Mouse (Mus musculus) c-Kit-positive CD71-positive TER-119-negative erythroid progenitor cells, embryonic 14.5 days (primary cell): ENCODE measurements around the gene Prkar2b.

Source experiments
- DNase-seq: peaks from one replicate; pipeline ENCODE4 v3.0.0-alpha.2; 2013; ENCODE audit warnings: low read depth

The Prkar2b gene

DNA sequence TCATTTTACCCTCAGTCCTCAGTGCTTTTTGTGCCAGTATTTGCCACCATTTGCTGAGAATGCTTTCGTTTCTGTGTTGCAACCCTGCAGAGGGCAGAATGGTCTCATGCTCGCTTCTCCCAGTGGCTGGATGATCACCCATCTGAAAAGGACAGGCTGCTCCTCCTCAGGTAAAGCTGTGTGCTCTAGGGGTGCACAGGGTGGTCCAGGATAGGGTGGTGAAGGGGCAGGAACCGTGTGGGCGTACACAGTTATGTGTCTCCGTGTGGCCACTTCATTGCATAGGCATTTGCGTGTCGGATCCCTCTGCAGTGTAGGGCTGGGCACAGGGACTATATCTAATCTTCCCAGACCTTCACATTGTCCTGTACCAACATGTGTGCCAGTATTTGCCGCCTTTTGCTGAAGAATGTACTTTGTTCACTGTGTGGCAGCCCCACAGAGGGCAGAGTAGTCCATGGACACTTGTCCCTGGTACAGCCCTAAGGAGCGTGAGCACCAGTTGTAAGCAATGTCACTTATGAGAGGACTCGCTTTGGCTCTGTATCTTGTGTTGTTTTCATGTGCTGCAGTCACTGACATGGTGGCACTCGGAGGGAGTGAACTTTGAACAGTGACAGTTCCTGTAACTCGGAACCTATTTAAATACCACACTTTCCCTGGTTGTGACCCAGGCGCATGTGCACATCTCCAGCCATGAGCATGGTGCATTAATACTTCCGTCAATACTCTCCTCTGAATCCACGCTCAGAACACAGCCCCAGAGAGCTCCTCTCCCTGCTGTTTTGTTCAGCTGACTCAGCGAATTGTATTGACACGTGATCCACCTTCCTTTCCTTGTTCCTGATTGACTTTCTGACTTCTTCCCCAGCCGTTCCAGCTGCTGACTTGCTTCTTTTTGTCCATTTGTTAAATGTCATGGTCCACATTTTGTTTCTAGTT is 140.4 kb downstream of the Prkar2b start:
- no peak for DNase-seq

DNA sequence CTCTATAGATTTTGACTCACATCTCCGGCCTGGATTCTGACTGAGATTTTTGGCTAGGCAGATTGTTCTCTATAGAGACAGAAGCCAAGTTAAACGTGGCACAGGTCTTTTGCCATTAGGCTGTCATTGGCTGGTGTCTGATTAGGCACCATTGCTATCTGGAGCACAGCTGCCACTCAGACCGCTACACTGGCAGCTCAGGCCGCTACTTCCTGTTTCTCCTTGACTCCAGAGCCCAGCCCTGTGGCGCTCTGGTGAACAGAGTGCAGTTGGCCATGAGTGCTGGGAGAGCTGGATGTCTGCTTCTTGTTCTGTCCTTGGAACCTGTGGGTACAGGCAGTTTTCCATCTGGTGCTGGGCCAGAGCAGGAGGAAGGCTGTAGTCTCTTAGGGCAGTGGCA is 143.9 kb downstream of the Prkar2b start:
- DNase-seq, result no peak

DNA sequence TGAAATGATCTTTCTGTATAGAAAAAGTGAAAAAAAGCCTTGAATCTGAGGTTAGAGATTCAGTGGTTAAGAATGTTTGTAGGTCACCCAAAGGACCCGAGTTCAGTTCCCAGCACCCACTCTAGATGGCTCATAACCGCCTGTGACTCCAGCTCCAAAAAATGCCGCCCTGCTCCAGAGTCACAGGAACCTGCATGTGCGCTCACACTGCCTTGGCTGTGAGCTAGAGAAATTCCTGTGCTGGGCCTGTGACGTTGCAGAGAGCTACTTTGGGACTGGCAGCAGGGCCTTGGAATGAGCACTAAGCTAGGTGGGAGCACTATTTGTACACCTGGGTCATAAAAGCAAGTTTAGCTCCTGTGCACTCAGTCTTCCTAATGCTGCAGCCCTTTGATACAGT is 144.4 kb downstream of the Prkar2b start:
- DNase-seq, result no peak

DNA sequence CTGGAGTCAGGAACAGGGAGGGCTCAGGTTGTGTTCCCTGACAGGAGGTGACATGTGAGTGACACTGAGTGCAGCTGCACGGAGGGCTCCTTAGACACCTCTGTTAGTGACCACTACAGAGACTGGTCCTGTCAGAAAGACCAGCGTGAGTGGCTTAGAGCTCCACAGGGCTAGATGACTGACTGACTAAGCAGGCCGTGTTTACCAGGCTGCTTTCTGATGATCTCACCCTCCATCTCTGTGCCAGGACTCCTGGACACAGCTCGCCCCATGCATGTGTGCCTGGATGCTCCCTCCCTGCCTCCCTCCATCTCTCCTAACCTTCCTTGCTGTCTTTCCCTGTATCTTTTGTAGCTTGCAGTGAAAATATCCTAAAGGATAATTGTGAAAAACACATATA is 147.5 kb downstream of the Prkar2b start:
- no peak for DNase-seq

DNA sequence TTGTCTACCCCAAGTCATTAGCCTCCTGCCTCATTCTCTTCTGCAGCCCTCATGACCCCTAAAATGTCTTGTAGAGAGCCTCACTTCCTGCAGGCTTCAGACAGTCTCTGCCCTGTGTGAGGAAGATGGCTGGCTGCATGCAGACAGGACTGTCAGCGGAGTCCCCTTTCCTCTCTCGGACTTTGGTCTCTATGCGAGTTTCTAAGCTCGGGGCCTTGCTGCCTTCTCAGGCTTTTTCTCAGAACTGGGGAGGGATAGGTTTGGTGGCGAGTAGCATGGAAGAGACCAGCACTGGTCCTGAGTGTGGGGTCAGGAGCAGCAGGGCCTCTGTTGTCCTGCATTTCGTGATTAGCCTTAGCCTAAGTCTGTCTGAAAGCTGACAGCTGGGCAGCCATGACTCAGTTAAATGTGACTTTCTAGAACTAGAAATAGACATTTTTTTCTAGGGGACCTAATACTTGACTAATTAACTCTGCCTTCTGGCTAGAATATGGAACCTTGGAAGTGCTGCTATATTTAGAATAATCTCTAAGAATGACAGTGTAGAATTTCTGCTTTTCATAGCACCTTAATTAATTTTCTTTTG is 148.0 kb downstream of the Prkar2b start:
- DNase-seq, result no peak
